Mouse (Mus musculus): ENCODE data around the gene Hnrnpa2b1.

Gene Hnrnpa2b1

DNA sequence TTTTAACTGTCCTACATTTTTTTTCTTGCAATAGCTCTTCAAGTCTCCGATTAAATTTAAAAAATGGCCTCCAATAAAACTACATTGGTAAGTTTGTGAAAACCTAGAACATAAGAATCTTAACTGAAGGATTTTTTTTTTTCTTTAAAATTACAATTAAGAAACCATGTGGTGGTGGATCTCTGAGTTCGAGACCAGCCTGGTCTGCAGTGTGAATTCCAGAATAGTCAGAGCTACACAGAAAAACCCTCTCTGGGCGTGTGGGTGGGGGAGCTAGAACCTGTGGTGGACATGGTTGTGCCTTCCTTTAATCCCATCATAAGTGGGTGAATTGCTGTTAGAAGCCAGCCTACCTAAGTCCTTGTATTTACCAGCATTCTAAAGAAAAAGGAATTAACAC lies 2.1 kb upstream of the Hnrnpa2b1 start:
- in situ Hi-C loops (cut with MboI; ENCODE audit: low pct_unique_long_range_greater_than_20kb in 1 of 2, low sequenced_read_pairs in 2 of 2, unreplicated experiment in 1 of 2) = no loop called here

DNA sequence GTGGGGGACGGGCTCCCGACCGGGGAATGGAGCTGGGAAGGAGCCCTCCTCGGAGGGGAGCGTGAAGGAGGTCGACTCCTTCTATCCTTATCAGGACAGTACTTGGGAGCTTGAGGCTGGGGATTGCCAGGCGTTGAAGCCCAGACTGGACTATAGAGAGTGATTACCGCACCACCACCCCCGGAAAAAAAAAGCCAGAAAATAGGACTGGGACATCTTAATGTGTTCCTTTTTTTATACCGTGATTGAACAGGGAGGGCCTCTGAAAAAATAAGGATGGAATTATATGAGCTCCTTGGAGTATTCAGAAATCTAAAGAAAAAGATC lies 1.4 kb upstream of the Hnrnpa2b1 start:
- in situ Hi-C loops (cut with MboI; ENCODE audit: low pct_unique_long_range_greater_than_20kb in 1 of 2, low sequenced_read_pairs in 2 of 2, unreplicated experiment in 1 of 2) = no loop called here

DNA sequence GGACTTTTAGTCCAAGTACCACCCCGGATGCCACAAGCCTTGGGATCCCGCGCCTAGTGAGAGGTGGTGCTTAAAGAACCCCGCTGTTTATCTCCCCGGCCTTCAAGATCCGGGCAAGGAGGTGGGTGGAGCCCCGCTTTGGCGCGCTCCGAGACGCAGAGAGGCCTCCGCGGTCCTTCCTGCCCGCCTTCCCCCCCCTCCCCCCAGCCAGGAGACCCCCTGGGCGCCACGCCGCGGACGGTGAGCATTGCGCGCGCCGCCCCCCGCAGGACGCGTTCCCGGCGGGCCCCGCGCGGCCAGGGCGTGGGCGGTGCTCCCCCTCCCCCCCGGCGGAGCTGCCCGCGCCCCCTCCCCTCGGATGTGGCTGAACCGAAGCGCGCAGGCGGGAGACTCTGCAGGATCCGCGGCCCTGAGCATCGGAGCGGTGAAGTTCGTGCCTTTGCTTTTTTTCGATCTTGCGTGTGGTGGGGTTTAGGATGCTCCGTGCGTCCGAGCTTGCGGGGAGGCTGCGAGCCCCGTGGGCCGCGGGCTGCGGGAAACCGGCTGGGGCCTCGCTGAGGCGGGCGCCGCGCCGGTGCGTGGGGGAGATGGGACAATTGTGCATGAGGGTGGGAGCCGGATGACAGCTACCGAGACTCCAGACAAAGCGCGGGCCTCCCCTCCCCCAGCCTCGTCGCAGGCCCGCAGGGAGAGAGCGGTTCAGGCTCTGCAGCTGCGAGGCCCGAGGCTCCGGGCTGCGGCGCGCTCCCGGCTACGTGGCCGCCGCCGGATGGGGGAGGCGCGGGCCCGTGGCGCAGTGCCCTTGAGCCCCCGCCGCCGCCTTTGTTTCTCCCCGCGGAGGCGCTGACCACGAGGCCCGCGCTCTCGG lies 851 bp upstream of the Hnrnpa2b1 start, which contains the start of gene Cbx3:
Gene Cbx3, plus strand, starts transcription at position 50 of the 868 bp plus-strand sequence.
- in situ Hi-C loops (cut with MboI; ENCODE audit: low pct_unique_long_range_greater_than_20kb in 1 of 2, low sequenced_read_pairs in 2 of 2, unreplicated experiment in 1 of 2) = no loop called here

DNA sequence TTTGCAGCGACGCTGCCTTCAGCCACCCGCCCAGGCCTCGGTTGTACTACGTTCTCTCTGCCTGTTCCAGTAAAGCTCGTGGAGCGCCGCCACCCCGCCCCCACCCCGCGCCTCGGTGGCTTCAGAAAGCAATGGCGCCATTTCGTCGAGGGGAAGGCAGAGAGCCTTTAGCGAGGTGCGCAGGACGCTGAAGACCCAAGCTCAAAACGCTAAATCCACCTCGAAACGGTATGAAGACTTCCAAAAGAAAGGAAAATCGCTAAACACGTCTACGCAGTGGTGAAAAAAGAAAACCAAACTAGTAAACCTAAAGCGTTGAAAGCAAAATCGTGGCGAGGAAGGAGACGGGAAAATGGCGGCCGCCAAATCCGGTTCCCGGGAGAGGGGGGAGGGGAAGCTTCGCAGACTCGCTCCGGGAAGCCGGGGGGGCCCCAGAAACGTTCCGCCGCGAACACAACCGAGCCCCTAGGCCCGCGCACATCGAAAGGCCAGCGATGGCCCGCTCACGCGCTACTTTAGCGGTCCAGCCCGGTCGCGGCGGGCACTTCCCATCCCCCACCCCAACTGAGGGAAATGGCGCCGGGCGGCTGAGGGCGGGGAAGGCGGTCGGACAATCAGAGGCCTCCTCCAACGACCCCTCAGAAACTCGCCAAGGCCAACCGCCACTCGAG lies 668 bp downstream of the Hnrnpa2b1 start:
- in situ Hi-C loops (cut with MboI; ENCODE audit: low pct_unique_long_range_greater_than_20kb in 1 of 2, low sequenced_read_pairs in 2 of 2, unreplicated experiment in 1 of 2) = no loop called here

DNA sequence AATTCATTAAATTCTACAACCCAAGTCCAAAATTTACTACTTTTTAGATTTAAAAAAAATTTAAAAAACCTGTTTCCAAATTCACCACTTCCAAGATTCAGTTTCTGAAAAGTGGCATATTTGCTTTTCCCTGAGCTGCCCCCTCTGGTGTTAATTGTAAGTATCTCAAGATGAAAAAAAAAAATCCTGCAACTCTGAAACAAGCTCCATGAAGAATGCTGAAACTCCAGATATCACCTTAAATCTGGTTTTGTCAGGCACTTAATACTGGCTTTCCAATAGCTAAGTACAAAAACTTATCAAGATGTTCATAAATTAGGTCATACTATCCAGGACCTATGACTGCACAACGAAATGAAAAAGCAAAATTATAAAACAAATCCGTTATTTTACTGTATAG lies 2.0 kb downstream of the Hnrnpa2b1 start:
- in situ Hi-C loops (cut with MboI; ENCODE audit: low pct_unique_long_range_greater_than_20kb in 1 of 2, low sequenced_read_pairs in 2 of 2, unreplicated experiment in 1 of 2) = no loop called here

DNA sequence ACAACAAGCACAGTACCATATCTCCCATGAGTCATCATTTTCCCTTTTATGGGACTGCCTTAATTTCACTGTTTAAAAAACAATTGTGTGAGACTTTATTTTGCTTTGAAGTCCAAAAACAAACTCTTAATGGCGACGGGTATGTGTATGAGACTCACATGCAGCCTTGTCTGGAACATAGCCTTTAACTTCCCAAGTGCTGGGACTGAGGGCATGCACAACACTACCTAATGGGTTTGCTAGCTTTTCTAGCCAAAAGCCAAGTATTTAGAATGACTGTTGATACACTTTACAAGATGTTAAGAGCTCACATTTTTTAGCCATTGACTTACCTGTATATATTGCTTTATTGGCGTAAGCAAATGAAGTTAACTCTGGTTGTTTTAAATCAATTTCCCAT lies 9.3 kb downstream of the Hnrnpa2b1 start:
- in situ Hi-C loops (cut with MboI; ENCODE audit: low pct_unique_long_range_greater_than_20kb in 1 of 2, low sequenced_read_pairs in 2 of 2, unreplicated experiment in 1 of 2) = no loop called here

DNA sequence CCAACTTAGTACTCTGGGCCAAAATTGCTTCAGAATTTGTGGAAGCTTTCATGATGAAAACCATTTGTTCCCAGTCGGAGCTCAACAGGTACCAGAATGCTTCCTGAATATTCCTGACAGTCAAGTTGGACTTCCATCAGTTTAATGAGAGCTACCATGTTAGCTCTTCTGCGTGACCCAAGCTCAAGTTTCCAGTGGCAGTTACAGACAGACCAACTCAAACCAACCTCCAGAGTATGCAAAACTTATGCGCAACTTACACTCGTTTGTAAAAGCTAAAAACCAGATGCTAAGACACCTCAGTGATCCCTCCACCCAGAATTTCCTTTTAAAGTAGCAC lies 9.7 kb downstream of the Hnrnpa2b1 start:
- in situ Hi-C loops (cut with MboI; ENCODE audit: low pct_unique_long_range_greater_than_20kb in 1 of 2, low sequenced_read_pairs in 2 of 2, unreplicated experiment in 1 of 2) = no loop called here

DNA sequence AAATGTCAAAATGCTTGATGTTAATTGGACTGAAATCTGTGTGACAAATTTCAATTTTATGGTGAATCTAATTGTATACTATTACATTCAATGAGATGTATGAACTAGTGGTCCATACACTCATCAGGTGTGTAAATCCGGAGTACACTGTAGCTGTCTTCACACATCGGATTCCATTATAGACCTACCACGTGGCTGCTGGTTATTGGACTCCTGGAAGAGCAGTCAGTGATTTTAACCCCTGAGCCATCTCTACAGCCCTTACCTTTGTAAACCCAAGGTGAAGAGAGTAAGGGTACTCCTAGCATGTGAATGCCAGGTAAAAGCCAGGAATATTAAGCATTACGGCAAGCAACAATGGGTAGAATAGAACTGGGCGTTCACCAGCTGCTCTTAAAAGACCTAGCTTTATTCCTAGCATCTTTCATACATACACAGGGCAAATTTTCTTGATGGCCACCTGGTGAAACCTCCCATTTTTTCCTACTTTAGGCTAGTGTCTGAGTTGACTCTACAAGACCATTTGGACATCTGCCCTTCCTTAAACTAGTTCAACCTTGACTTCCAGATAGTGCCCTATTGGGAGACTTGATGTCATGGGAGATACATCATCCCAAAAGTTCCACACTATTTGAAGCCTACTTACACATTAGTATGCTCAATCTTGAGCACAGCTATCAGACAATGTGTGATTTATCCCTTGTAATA lies 10.2 kb downstream of the Hnrnpa2b1 start:
- in situ Hi-C loops (cut with MboI; ENCODE audit: low pct_unique_long_range_greater_than_20kb in 1 of 2, low sequenced_read_pairs in 2 of 2, unreplicated experiment in 1 of 2) = no loop called here

DNA sequence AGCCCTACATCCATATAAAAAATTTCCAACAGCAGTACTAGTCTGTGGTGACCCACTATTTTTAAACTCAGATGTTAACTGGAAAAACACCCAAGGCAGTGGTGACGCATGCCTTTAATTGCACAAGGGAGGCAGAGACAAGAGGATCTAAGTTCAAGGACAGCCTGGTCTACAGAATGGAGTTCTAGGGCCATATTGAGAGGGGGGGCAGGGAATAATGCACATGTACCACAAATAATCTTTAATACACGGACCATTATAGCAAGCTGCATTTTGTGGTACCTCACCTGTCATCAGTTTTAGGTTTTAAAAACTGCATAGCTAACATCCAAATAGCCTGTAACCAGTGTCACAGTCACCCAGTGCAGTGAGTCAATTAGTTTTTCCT lies 10.8 kb downstream of the Hnrnpa2b1 start:
- in situ Hi-C loops (cut with MboI; ENCODE audit: low pct_unique_long_range_greater_than_20kb in 1 of 2, low sequenced_read_pairs in 2 of 2, unreplicated experiment in 1 of 2) = no loop called here

DNA sequence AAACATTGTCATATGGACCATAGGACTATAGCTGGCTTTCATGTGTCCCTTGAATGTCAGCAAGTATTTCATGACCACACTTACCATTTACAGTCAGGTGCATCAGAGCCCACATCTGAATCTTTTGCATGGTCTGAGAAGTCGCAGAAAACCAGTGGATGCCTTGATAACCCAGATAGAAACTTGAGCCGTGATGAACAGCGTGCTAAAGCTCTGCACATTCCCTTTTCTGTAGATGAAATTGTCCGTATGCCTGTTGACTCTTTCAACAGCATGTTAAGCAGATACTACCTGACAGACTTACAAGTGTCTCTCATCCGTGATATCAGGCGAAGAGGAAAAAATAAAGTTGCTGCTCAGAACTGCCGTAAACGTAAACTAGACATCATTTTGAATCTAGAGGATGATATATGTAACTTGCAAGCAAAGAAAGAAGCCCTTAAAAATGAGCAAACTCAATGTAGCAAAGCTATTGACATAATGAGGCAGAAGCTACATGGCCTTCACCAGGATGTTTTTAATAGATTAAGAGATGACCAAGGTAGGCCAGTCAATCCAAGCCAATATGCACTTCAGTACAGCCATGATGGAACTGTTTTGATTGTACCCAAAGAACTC lies 11.8 kb downstream of the Hnrnpa2b1 start:
- in situ Hi-C loops (cut with MboI; ENCODE audit: low pct_unique_long_range_greater_than_20kb in 1 of 2, low sequenced_read_pairs in 2 of 2, unreplicated experiment in 1 of 2) = no loop called here

DNA sequence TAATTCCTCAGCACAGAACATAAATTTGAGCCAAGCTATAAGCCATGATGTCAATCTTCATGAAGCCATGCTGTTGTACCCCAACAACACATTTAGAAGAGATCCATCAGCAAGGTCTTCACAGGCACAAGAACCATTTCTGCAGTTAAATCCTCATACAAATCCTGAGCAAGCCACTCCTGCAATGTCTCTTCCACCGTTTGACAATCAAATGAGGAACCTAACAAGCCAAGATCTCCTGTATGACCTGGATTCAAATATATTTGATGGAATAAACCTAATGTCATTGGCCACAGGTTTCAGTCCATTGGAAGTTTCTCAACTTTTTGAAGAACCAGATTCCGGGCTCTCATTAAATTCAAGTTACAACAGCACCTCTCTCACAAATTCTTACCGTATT lies 12.4 kb downstream of the Hnrnpa2b1 start:
- in situ Hi-C loops (cut with MboI; ENCODE audit: low pct_unique_long_range_greater_than_20kb in 1 of 2, low sequenced_read_pairs in 2 of 2, unreplicated experiment in 1 of 2) = no loop called here

DNA sequence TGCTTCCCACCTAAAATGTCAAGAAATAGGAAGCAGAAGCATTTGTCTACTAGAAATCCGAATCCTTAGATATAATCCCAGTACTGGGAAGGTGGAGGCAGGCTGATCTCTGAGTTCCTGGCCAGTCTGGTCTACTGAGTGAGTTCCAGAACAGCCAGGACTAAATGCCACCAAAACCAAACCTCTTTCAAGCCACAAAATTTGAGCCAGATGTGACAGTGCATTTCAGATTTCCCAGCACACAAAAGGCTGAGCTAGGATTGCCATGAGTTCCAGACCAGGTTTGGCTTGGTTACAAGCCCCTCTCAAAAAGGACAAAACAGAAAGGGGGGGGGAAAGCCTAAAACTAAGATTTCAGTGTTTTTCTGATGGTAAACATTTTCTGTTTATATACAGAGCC lies 13.5 kb downstream of the Hnrnpa2b1 start:
- in situ Hi-C loops (cut with MboI; ENCODE audit: low pct_unique_long_range_greater_than_20kb in 1 of 2, low sequenced_read_pairs in 2 of 2, unreplicated experiment in 1 of 2) = no loop called here

DNA sequence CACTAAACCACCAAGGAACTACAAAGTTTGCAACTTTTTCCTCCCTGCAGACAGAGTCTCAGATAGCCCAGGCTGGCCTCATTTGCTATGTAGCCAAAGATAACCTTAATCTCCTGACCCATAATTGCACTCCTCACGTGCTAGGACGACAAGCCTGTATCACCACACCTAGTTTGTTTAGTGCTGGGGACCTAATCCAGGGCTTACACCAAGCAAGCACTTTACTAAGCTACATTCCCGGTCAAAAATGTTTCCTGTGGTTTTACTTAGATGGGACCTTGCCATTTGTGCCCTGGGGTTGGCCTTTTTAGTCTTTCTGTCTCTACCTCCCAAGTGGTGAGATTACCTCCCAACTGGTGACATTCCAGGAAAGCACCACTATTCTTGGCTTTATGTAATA lies 14.7 kb downstream of the Hnrnpa2b1 start:
- in situ Hi-C loops (cut with MboI; ENCODE audit: low pct_unique_long_range_greater_than_20kb in 1 of 2, low sequenced_read_pairs in 2 of 2, unreplicated experiment in 1 of 2) = no loop called here

DNA sequence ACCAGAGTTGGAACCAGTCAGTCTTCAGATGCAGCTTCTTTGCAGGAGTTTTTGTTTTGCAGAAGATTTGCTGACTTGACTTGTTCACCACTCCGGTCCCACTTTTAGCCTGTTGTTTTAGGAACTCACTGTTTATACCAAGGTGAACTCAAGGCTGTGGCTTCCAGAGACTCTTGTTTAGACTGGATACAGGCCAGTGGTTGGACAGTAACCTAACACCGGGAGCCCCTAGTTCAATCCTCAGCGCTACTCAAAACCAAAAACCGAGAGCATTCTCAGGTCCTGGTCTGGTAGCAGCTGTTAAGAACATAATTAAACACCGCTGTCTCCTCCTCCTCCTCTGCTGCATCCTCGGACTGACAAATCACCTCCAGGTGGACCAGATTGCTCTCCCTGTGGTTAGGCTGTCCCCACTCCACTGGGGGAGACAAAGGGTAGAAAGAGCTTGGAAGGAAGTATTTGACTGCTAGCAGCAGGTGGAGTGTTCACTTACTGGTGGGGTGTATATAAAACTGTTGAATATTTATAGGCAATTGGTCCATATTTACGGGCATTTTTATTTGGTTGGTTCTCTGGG lies 16.7 kb downstream of the Hnrnpa2b1 start:
- in situ Hi-C loops (cut with MboI; ENCODE audit: low pct_unique_long_range_greater_than_20kb in 1 of 2, low sequenced_read_pairs in 2 of 2, unreplicated experiment in 1 of 2) = no loop called here

DNA sequence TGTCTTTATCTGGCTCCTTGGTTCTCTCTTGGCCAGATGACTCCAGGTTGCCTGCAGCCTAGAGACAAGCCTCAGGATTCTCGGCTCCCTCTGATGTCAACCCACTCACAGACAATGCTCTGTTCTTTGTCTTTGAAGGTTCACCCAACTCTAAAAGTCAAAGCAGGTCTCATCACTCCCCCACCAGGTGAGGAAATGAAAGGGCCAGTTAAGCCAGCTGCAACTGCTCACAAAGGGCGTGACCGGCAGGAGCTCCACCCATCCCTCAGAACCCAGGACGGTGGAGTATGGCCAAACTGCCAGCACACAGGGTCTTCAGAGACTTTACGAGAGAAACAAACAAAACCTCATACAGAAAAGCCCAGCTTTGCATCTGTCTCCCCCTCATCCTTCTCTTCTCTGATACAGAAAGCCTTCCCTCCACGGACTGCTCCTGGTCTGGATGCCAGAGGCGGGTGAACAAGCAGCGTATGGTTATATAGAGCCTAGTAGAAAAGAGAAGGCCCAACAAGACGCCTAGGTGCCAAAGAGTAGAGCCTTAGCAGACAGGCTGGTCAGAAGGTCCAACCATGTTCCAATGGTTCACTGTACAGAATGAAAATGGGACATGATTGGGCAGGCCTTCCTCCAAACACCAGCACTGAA lies 27.4 kb downstream of the Hnrnpa2b1 start:
- in situ Hi-C loops (cut with MboI; ENCODE audit: low pct_unique_long_range_greater_than_20kb in 1 of 2, low sequenced_read_pairs in 2 of 2, unreplicated experiment in 1 of 2) = loop anchor here in 1 of 2 experiments (25.0 kb wide), 1 partner anchor 230 kb away; no protein-coding TSS in a partner anchor

DNA sequence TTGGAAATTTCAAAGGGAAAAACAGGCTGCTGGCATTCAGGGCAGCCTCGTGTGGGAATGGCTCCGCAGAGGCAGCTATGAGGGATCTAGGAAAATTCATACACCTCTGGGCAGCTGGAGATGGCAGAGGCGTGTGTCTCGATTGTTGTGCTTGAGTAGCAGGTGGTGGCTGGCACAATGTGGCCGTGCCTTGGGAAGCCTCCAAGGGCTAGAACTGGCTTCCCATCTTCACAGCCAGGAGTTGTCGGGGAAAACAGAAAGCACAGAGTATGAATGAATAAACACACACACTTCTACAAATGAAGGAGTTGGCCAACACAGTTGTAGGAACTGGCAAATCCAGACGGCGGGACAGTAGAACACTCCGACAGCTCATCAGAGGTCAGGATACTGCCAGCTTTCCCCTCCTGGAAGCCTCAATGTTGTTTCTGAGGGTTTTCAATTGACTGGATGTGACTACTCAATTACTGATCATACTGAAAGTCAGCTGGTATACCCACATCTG lies 30.8 kb downstream of the Hnrnpa2b1 start:
- in situ Hi-C loops (cut with MboI; ENCODE audit: low pct_unique_long_range_greater_than_20kb in 1 of 2, low sequenced_read_pairs in 2 of 2, unreplicated experiment in 1 of 2) = loop anchor here in 1 of 2 experiments (25.0 kb wide), 1 partner anchor 227 kb away; no protein-coding TSS in a partner anchor

DNA sequence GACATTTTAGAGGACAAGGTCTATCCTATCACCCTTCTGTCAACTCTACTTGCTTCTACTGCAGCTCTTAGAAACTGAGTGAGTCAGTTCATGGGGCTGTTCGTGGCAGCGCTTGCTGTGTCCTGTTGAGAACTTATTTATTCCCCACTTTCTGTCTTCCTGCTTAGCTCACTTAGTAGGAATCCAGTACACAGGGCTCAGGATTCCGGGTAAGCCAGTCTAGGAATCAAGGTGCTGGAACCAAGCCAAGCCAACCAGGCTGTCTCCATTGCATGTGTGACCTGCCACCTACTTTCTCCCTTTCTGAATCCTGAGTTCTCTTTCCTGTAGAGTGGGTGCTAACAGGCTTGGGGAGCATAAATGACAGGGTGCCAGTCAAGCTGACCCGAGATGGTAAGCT lies 32.0 kb downstream of the Hnrnpa2b1 start:
- in situ Hi-C loops (cut with MboI; ENCODE audit: low pct_unique_long_range_greater_than_20kb in 1 of 2, low sequenced_read_pairs in 2 of 2, unreplicated experiment in 1 of 2) = loop anchor here in 1 of 2 experiments (25.0 kb wide), 1 partner anchor 225 kb away; no protein-coding TSS in a partner anchor

DNA sequence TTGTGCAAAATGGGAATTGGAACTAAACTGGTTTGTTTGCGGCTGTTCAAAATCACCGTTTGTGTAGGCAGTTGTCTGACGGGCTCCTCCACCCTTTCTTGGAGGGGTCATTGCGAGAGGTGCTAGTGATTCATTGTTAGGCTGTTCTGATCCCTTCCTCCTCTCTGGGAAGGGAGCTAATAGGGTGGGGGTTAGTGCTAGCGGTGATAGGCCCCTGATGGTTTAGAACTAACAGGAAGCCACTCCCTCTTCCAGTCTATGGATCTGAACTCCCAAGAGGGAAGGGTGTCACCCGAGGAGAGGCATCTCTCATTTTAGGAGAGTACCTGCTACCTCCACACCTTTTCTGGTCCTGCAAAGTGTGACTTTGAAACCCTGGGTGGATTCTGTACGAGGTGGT lies 35.4 kb downstream of the Hnrnpa2b1 start:
- in situ Hi-C loops (cut with MboI; ENCODE audit: low pct_unique_long_range_greater_than_20kb in 1 of 2, low sequenced_read_pairs in 2 of 2, unreplicated experiment in 1 of 2) = loop anchor here in 1 of 2 experiments (25.0 kb wide), 1 partner anchor 222 kb away; no protein-coding TSS in a partner anchor
